Mouse (Mus musculus): ENCODE measurements at regions not wholly inside any gene's neighbourhood (a gene's known extent, or its start where the extent isn't known, plus 50 kb on each side); places are given as distances from the start of the nearest gene placed in this dataset.

DNA sequence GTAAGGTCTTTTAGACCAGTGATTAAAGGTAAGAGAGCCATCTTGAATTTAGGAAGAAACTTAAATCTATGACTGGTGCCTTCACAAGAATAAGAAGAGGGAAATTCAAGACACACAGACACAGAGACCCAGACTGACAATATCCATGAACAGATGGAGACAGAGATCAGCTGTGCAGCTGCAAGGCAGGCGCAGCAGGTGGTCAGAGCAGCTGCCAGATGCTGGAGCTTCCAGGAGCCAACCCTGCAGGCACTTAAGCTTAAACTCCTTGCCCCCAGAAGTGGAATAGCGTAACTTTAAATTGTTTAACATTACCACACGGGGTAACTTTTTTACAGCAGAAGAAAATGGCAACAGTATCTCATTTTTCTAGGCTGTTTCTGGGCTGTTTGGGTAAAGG, 189.6 kb upstream of the Spaca1 start:
- no peaks in the 10 kb centered on the region for H3K9me3 ChIP-seq (replicated peaks; ENCODE audit: control insufficient read depth, low read length)
- H3K27me3 ChIP-seq (ENCODE audit: control insufficient read depth, insufficient read depth, low read length), result no peaks in the 10 kb centered on the region
- DNase-seq (ENCODE audit: low spot score), result no peak
- no peak overlapping the region for H3K4me3 ChIP-seq (ENCODE audit: low read depth, low read length)
- no peaks in the 10 kb centered on the region for H3K36me3 ChIP-seq (replicated peaks; ENCODE audit: control insufficient read depth, insufficient read depth, low read length)
- no peak overlapping the region for H3K9ac ChIP-seq (replicated peaks; ENCODE audit: low read depth, low read length)
- 64% methylated on average over 3 of the region's 3 CpGs for WGBS
- no peak for ATAC-seq (ENCODE audit: insufficient read depth, low read depth)
- no peaks in the 10 kb centered on the region for H3K4me1 ChIP-seq (ENCODE audit: control insufficient read depth, insufficient read depth)
- TF ChIP-seq EP300 (IDR thresholded peaks at IDR 0.05; ENCODE audit: low read depth), result no peak
- no peak for TF ChIP-seq CTCF (IDR thresholded peaks at IDR 0.05; ENCODE audit: low read depth)
- H3K4me2 ChIP-seq (ENCODE audit: low read depth, low read length), result no peak overlapping the region
- H3K27ac ChIP-seq (ENCODE audit: low read depth), result no peak overlapping the region

DNA sequence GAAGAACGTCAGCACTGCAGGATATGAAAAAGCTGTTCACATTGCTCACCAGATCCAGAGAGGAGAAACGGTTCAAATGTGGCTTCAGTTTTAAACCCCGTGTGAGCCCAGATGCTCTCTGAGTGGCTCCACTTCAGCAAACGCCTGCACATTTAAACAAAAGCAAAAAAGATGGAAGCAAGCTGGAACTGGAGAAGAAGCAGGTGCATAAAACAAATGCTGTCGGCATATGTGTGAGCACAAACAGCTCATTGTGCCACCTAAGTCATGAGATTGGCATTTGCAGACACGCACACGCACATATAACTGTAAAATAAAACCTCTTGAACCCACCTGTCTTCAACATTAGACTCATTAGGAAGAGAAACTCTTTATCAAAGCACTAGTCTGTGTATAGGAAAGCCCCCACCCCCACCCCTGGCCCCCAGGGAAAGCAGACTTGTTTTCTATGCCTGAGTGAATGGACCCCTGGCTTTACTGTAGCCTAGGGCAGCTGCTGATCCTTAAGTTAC, 191.1 kb upstream of the Spaca1 start:
- DNase-seq (ENCODE audit: low spot score) (no peak), ATAC-seq (ENCODE audit: insufficient read depth, low read depth) (no peak)
- Histone ChIP-seq H3K36me3 (replicated peaks; ENCODE audit: control insufficient read depth, insufficient read depth, low read length) (no peaks in the 10 kb centered on the region), H3K27ac (ENCODE audit: low read depth) (no peak overlapping the region), H3K27me3 (ENCODE audit: control insufficient read depth, insufficient read depth, low read length) (no peaks in the 10 kb centered on the region), H3K4me3 (ENCODE audit: low read depth, low read length) (no peak overlapping the region), H3K9me3 (replicated peaks; ENCODE audit: control insufficient read depth, low read length) (no peaks in the 10 kb centered on the region), H3K4me2 (ENCODE audit: low read depth, low read length) (no peak overlapping the region), H3K4me1 (ENCODE audit: control insufficient read depth, insufficient read depth) (no peaks in the 10 kb centered on the region), H3K9ac (replicated peaks; ENCODE audit: low read depth, low read length) (no peak overlapping the region)
- TF ChIP-seq CTCF (IDR thresholded peaks at IDR 0.05; ENCODE audit: low read depth), result no peak
- TF ChIP-seq EP300 (IDR thresholded peaks at IDR 0.05; ENCODE audit: low read depth), result no peak
- 53% methylated on average over 7 of the region's 7 CpGs for WGBS

DNA sequence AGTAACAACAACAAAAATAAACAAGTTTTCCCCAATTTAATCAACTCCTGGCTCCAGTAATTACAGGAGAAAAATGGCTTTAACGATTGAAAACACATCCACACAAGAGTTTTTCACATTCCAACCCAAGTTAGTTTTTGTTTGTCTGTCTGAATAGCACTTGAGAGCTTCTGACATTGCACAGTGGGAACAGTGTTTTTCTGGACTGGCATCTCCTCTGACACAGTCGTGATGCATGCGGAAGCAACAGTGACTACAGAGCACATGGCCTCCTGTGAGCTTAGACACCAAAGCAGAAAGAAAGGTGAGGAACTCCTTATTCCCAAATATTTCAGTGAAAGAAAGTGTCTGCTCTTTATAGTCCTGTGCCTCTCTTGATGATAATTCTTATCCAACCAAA, 191.7 kb upstream of the Spaca1 start:
- TF ChIP-seq EP300 (IDR thresholded peaks at IDR 0.05; ENCODE audit: low read depth), result no peak
- no peak for TF ChIP-seq CTCF (IDR thresholded peaks at IDR 0.05; ENCODE audit: low read depth)

DNA sequence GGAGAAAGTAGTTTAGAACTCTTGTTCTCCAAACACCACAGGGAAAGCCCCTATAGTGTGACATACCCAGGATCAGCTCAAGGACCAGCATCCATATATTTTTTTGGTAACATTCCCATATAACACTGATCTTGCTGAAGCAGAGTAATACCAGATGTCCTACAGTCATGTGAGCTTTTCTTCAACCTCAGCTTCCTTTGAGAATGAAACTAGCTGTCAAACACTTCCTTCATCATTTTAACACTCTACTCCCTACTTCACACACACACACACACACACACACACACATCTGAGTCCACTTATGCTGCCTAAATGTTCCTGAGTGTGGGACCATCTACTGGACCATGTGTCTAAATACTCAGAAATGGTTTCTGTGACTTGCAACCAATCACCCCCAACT, 209.5 kb upstream of the Spaca1 start:
- Histone ChIP-seq H3K4me3 (ENCODE audit: low read depth, low read length) (no peak overlapping the region), H3K9ac (replicated peaks; ENCODE audit: low read depth, low read length) (no peak overlapping the region), H3K36me3 (replicated peaks; ENCODE audit: control insufficient read depth, insufficient read depth, low read length) (no peaks in the 10 kb centered on the region), H3K27me3 (ENCODE audit: control insufficient read depth, insufficient read depth, low read length) (no peaks in the 10 kb centered on the region), H3K4me1 (ENCODE audit: control insufficient read depth, insufficient read depth) (no peaks in the 10 kb centered on the region), H3K27ac (ENCODE audit: low read depth) (no peak overlapping the region), H3K4me2 (ENCODE audit: low read depth, low read length) (no peak overlapping the region), H3K9me3 (replicated peaks; ENCODE audit: control insufficient read depth, low read length) (no peaks in the 10 kb centered on the region)
- ATAC-seq (ENCODE audit: insufficient read depth, low read depth) (no peak), DNase-seq (ENCODE audit: low spot score) (no peak)
- TF ChIP-seq CTCF (IDR thresholded peaks at IDR 0.05; ENCODE audit: low read depth) (no peak), EP300 (IDR thresholded peaks at IDR 0.05; ENCODE audit: low read depth) (no peak)

More for the DNA sequence above, 191.7 kb upstream of the Spaca1 start:
- H3K9ac ChIP-seq (replicated peaks; ENCODE audit: low read depth, low read length), result no peak overlapping the region
- no peaks in the 10 kb centered on the region for H3K9me3 ChIP-seq (replicated peaks; ENCODE audit: control insufficient read depth, low read length)
- H3K36me3 ChIP-seq (replicated peaks; ENCODE audit: control insufficient read depth, insufficient read depth, low read length), result no peaks in the 10 kb centered on the region
- no peak overlapping the region for H3K4me3 ChIP-seq (ENCODE audit: low read depth, low read length)
- DNase-seq (ENCODE audit: low spot score) (no peak), ATAC-seq (ENCODE audit: insufficient read depth, low read depth) (no peak)
- WGBS, result 56% methylated on average over 3 of the region's 3 CpGs
- no peak overlapping the region for H3K4me2 ChIP-seq (ENCODE audit: low read depth, low read length)
- H3K27ac ChIP-seq (ENCODE audit: low read depth), result no peak overlapping the region
- no peaks in the 10 kb centered on the region for H3K27me3 ChIP-seq (ENCODE audit: control insufficient read depth, insufficient read depth, low read length)
- no peaks in the 10 kb centered on the region for H3K4me1 ChIP-seq (ENCODE audit: control insufficient read depth, insufficient read depth)

DNA sequence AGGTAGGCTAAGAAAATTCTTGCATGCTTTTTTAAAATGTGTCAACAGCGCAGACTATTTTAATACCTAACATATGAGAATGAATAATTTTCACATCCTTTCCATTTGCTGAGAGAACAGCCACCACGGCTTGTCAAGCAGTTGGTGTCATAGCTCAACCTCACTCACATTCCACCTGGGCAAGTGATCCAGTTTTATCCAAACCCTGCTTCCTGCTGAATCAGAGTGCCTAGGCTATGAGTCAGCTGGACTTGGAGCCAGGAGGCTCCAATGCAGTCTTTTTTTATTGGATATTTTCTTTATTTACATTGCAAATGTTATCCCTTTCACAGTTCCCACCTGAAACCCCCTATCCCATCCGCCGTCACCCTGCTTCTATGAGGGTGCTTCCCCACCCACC, 210.5 kb upstream of the Spaca1 start:
- H3K27ac ChIP-seq (ENCODE audit: low read depth), result no peak overlapping the region
- TF ChIP-seq CTCF (IDR thresholded peaks at IDR 0.05; ENCODE audit: low read depth) (no peak), EP300 (IDR thresholded peaks at IDR 0.05; ENCODE audit: low read depth) (no peak)
- no peak overlapping the region for H3K9ac ChIP-seq (replicated peaks; ENCODE audit: low read depth, low read length)
- ATAC-seq (ENCODE audit: insufficient read depth, low read depth) (no peak), DNase-seq (ENCODE audit: low spot score) (no peak)
- no peak overlapping the region for H3K4me2 ChIP-seq (ENCODE audit: low read depth, low read length)
- no peaks in the 10 kb centered on the region for H3K4me1 ChIP-seq (ENCODE audit: control insufficient read depth, insufficient read depth)
- no peaks in the 10 kb centered on the region for H3K36me3 ChIP-seq (replicated peaks; ENCODE audit: control insufficient read depth, insufficient read depth, low read length)
- 84% methylated on average over 4 of the region's 4 CpGs for WGBS
- H3K4me3 ChIP-seq (ENCODE audit: low read depth, low read length), result no peak overlapping the region
- no peaks in the 10 kb centered on the region for H3K27me3 ChIP-seq (ENCODE audit: control insufficient read depth, insufficient read depth, low read length)
- no peaks in the 10 kb centered on the region for H3K9me3 ChIP-seq (replicated peaks; ENCODE audit: control insufficient read depth, low read length)

DNA sequence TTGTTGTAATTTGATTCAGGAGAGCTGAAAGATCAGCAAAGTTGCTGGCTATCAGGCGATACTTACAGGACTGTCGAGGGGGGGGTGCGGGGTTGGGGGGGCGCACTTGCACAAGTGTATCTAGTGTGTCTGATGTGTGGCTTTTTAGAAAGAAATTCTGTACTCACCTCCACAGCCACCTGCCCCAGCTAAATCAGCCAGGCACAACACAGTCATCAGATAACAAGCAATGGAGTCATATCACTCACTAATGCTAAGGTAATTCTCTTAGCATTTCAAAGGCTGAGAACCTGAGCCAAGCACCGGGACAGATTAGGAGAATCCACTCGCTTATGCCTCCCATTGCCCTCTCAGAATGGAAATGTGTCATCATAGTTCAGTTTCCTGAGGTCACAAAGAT, 211.8 kb upstream of the Spaca1 start:
- no peak for TF ChIP-seq EP300 (IDR thresholded peaks at IDR 0.05; ENCODE audit: low read depth)
- TF ChIP-seq CTCF (IDR thresholded peaks at IDR 0.05; ENCODE audit: low read depth), result no peak
- WGBS, result 49% methylated on average over 6 of the region's 6 CpGs

More for the DNA sequence above, 211.8 kb upstream of the Spaca1 start:
- Histone ChIP-seq H3K9me3 (replicated peaks; ENCODE audit: control insufficient read depth, low read length) (no peaks in the 10 kb centered on the region), H3K4me1 (ENCODE audit: control insufficient read depth, insufficient read depth) (no peaks in the 10 kb centered on the region), H3K4me2 (ENCODE audit: low read depth, low read length) (no peak overlapping the region), H3K27me3 (ENCODE audit: control insufficient read depth, insufficient read depth, low read length) (no peaks in the 10 kb centered on the region), H3K36me3 (replicated peaks; ENCODE audit: control insufficient read depth, insufficient read depth, low read length) (no peaks in the 10 kb centered on the region), H3K9ac (replicated peaks; ENCODE audit: low read depth, low read length) (no peak overlapping the region), H3K27ac (ENCODE audit: low read depth) (no peak overlapping the region), H3K4me3 (ENCODE audit: low read depth, low read length) (no peak overlapping the region)
- DNase-seq (ENCODE audit: low spot score) (no peak), ATAC-seq (ENCODE audit: insufficient read depth, low read depth) (no peak)
